Mouse (Mus musculus): ENCODE results near the gene Ppp2r2d.

DNA sequence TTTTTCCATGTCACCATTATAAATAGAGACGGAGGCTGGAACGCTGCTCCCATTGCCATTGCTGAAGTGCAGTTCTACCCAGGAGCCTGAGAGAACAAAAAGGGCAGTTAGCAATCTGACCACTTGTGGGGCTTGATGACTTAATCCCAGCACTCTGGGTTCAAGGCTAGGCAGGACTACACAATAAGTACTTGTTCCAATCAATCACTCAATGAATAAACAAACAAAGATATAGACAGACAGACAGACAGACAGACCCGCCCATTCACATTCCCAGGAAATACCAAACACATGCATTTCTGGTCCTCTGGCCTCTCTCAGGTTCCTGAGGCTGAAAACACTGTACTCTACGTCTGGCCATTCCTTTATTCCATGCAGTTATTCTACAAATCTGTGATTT is 52.9 kb downstream of the Ppp2r2d start:
- TF ChIP-seq CTCF (IDR thresholded peaks at IDR 0.05; ENCODE audit: borderline replicate concordance, control insufficient read depth, extremely low read depth, insufficient read depth, low read length, poor library complexity) (no peak), POLR2A (IDR thresholded peaks at IDR 0.05; ENCODE audit: control insufficient read depth, extremely low read depth, insufficient read depth, low read length, poor library complexity) (no peak)

Data from thymus, adult 2 months (tissue).